Mouse (Mus musculus) liver, postnatal 0 days (tissue): Measurements from ENCODE around the gene Synm. TPM values are rescaled to one million over a fixed set of nuclear protein-coding genes. Genes with fewer than 3 reads are reported as not detected.

Source experiments
- ATAC-seq: fragments of 200-750 bp; cut with Nextera tagmentation; 2 replicates; pipeline ENCODE4 v1.8.0; 2017; ENCODE audit warnings: mild to moderate bottlenecking, moderate library complexity
- DNase-seq: peaks from one replicate; pipeline ENCODE4 v3.0.0-alpha.2; 2016
- H3K27ac ChIP-seq: fragments of 300-500 bp; sonication (generic); 2 replicates; pipeline ENCODE4 v1.5.1; 2014; ENCODE audit warnings: antibody characterized with exemption, moderate library complexity, mild to moderate bottlenecking, low read depth
- H3K27me3 ChIP-seq: fragments of 300-500 bp; sonication (generic); 2 replicates; pipeline ENCODE4 v1.6.1; 2014; ENCODE audit warnings: low read length, control low read depth, mixed read lengths; ENCODE audit not compliant: insufficient read depth
- H3K36me3 ChIP-seq: fragments of 300-500 bp; sonication (generic); replicated peaks from 2 replicates; pipeline ENCODE4 v1.6.1; 2014; ENCODE audit warnings: mild to moderate bottlenecking, control low read depth, low read length, moderate library complexity, mixed read lengths; ENCODE audit not compliant: insufficient read depth
- H3K4me1 ChIP-seq: fragments of 300-500 bp; sonication (generic); 2 replicates; pipeline ENCODE4 v1.6.1; 2014; ENCODE audit warnings: antibody characterized with exemption, mild to moderate bottlenecking, control low read depth; ENCODE audit not compliant: insufficient read depth
- H3K4me2 ChIP-seq: fragments of 300-500 bp; sonication (generic); 2 replicates; pipeline ENCODE4 v1.6.1; 2014; ENCODE audit warnings: low read depth, mild to moderate bottlenecking, low read length, moderate library complexity, mixed read lengths
- H3K4me3 ChIP-seq: fragments of 300-500 bp; sonication (generic); 2 replicates; pipeline ENCODE4 v1.5.1; 2014; ENCODE audit warnings: low read depth, low read length
- H3K9ac ChIP-seq: fragments of 300-500 bp; sonication (generic); replicated peaks from 2 replicates; pipeline ENCODE4 v1.6.1; 2014; ENCODE audit warnings: mild to moderate bottlenecking, moderate library complexity
- H3K9me3 ChIP-seq: fragments of 300-500 bp; sonication (generic); 2 replicates; pipeline ENCODE4 v1.6.1; 2016; ENCODE audit warnings: mild to moderate bottlenecking, control low read depth, low read length, mixed read lengths
- CTCF ChIP-seq: sonication (generic); IDR thresholded peaks from 2 replicates; pipeline ENCODE4 v1.5.1; 2016; ENCODE audit warnings: antibody characterized with exemption, low read depth
- EP300 ChIP-seq: IDR thresholded peaks from 2 replicates; pipeline ENCODE4 v1.6.1; 2016; ENCODE audit warnings: antibody characterized with exemption, low read depth, mild to moderate bottlenecking
- WGBS: fragments of 180-500 bp; shearing (Covaris S2); extraction: QIAGEN DNeasy Blood & Tissue Kit; methylation state at CpG from one replicate; pipeline ENCODE4 v1.1.7; 2014; ENCODE audit not compliant: insufficient replicate concordance; 5-methylcytosine and 5-hydroxymethylcytosine counted together
- polyA plus RNA-seq: library from polyadenylated mRNA; unstranded; fragments of >200 nt; fragmentation: Nextera tagmentation; extraction: Ambion mirVana; gene quantifications from 2 replicates; pipeline ENCODE4 v1.2.1, GENCODE M21; 2015

Synm gene
- polyA plus RNA-seq, 1 experiment from 2014 or later, result 0.09 TPM

DNA sequence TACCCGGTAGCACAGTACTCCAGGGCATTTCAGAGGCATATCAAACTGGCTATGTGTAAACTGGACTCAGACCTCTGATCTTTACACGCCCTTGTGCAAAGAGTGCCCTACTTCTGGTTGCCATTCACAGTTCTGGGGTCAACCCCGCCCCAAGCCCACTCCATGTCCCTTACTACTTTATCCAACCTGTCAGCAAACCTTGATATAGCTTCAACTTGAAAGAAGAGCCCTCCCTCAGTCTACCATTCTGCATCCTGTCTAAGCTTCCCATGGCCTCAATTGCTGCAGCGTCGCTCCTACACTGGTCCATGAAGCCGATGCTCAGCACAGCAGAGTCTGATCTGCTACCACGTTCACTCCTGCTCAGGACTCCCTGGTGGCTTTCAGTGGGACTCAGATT lies 4.2 kb downstream of the Synm start:
- no peaks in the 10 kb centered on the region for H3K36me3 ChIP-seq
- H3K27me3 ChIP-seq, result peaks cover 25% of the 10 kb centered on the region
- no peak overlapping the region for H3K27ac ChIP-seq
- H3K9ac ChIP-seq, result no peak overlapping the region
- H3K4me2 ChIP-seq, result no peak overlapping the region
- TF ChIP-seq EP300 (no peak), CTCF (no peak)
- ATAC-seq, result no peak
- WGBS, result 73% methylated on average over 7 of the region's 7 CpGs
- no peaks in the 10 kb centered on the region for H3K9me3 ChIP-seq
- no peak overlapping the region for H3K4me3 ChIP-seq
- peaks cover 8% of the 10 kb centered on the region for H3K4me1 ChIP-seq
- DNase-seq, result no peak

GRCm38 (mm10) chr7:67754606-67755005 lies 4.9 kb downstream of the Synm start:
- H3K9me3 ChIP-seq, result no peaks in the 10 kb centered on the region
- H3K4me3 ChIP-seq, result no peak overlapping the region
- H3K9ac ChIP-seq, result no peak overlapping the region
- 69% methylated on average over 11 of the region's 11 CpGs for WGBS
- H3K4me1 ChIP-seq, result peaks cover 8% of the 10 kb centered on the region
- peaks cover 22% of the 10 kb centered on the region for H3K27me3 ChIP-seq
- no peak overlapping the region for H3K4me2 ChIP-seq
- no peak for DNase-seq
- TF ChIP-seq EP300 (no peak), CTCF (no peak)
- H3K36me3 ChIP-seq, result no peaks in the 10 kb centered on the region
- no peak overlapping the region for H3K27ac ChIP-seq
- ATAC-seq, result no peak

DNA sequence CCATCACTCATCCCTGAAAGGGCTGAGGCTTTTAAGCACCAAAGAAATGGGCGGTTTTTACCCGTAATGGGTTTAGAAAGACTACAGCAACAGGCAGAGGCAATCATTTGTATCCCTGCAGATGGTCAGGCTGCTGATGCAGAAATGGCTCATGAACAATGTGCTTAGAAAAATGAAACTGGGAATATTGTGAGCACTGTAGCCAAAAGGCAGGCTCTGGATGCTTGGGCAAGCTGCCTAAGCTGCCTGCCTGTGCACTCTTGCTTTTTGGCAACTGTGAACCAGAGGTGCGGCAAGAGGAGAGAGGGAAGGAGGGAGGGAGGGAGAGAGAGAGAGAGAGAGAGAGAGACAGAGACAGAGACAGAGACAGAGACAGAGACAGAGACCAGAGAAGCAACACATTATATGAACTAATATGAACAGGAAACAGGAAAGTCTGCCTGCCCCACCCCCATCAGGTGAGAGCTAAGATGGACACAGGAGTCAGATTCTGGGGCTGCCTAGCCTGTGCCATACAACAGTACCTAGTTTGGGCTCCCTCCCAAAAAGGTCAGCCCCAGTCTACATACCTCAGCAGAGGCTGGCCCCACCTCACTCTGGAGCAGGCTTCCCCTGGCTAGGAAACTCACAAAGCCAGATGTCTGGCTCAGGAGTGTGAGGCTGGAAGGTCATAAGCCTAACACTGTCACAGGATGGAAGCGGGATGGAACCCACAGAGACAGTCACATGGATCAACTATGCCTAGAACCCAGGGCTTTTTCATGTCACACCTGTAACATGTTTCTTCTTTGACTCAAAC lies 9.9 kb downstream of the Synm start:
- Histone ChIP-seq H3K36me3 (no peaks in the 10 kb centered on the region), H3K4me2 (no peak overlapping the region), H3K4me3 (no peak overlapping the region), H3K27ac (no peak overlapping the region), H3K4me1 (no peaks in the 10 kb centered on the region), H3K9me3 (no peaks in the 10 kb centered on the region), H3K9ac (no peak overlapping the region), H3K27me3 (no peaks in the 10 kb centered on the region)
- DNase-seq (no peak), ATAC-seq (no peak)
- no peak for TF ChIP-seq CTCF
- no peak for TF ChIP-seq EP300
- 79% methylated on average over 4 of the region's 4 CpGs for WGBS

DNA sequence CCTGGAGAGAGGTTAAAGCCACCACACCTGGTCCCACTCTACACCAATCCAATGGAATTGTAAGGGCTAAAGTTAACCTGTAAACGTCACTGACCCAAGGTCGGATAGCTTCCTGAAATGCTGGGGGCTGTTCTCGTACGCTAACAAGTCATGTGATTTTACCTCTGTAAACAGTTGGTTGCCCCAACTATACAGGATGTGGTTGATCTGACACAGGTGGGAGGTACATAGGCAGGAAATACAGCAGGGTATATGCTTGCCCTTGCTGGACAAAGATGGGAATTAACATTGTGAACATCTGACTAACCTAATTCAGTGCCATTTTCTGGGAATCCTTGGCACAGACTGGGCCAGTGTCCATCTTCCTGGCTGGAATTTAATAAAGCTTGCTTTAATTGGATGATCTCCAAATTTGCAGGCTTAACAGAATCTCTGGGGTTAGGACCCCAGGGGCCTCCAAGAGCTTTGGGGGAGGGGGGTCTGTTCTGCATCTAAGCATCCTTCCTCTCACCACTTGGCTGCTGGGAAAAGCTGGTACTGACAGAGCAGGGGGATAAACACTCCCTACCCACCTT lies 11.7 kb downstream of the Synm start:
- DNase-seq, result no peak
- no peak for TF ChIP-seq EP300
- TF ChIP-seq CTCF, result no peak
- WGBS, result 64% methylated on average over 4 of the region's 4 CpGs

DNA sequence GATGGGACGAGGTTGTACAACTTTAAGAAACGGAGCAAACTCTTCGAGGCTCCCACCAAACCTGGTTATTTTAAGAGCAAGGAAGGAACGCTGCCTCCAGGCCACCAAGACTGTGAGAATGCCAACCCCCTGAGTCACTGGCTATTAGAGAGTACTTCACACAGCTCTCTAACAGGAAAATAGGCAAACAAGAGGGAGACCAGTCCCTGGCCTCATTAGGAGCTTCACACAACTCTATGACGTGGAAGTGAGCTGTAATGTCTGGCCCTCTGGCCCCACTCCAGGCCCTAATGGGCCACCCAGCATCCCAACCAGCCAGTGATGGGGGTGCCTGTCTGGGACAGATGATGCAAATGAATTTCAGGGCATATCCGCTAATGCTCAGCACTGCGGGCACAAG lies 17.8 kb downstream of the Synm start:
- ATAC-seq (no peak; the same call in 1 of the 2 replicates), DNase-seq (no peak)
- Histone ChIP-seq H3K27ac (no peak overlapping the region; the same call in 1 of the 2 replicates), H3K4me1 (no peaks in the 10 kb centered on the region), H3K4me2 (no peak overlapping the region), H3K36me3 (no peaks in the 10 kb centered on the region), H3K4me3 (no peak overlapping the region), H3K9me3 (no peaks in the 10 kb centered on the region), H3K9ac (no peak overlapping the region), H3K27me3 (no peaks in the 10 kb centered on the region)
- TF ChIP-seq EP300 (no peak), CTCF (no peak)
- 64% methylated on average over 7 of the region's 7 CpGs for WGBS

More for the DNA sequence above, 11.7 kb downstream of the Synm start:
- no peaks in the 10 kb centered on the region for H3K9me3 ChIP-seq
- no peak overlapping the region for H3K4me2 ChIP-seq
- H3K9ac ChIP-seq, result no peak overlapping the region
- H3K27me3 ChIP-seq, result no peaks in the 10 kb centered on the region
- no peak overlapping the region for H3K27ac ChIP-seq
- no peaks in the 10 kb centered on the region for H3K36me3 ChIP-seq
- no peak overlapping the region for H3K4me3 ChIP-seq
- no peaks in the 10 kb centered on the region for H3K4me1 ChIP-seq
- ATAC-seq, result no peak

GRCm38 (mm10) chr7:67740796-67741195 lies 18.7 kb downstream of the Synm start:
- H3K27ac ChIP-seq, result peak overlapping the region; percentile 39; the same call in 1 of the 2 replicates
- ATAC-seq (no peak), DNase-seq (no peak)
- no peak overlapping the region for H3K4me2 ChIP-seq
- H3K4me3 ChIP-seq, result no peak overlapping the region
- no peak overlapping the region for H3K9ac ChIP-seq
- no peaks in the 10 kb centered on the region for H3K4me1 ChIP-seq
- H3K36me3 ChIP-seq, result no peaks in the 10 kb centered on the region
- WGBS, result 80% methylated on average over 5 of the region's 5 CpGs
- TF ChIP-seq EP300, result no peak
- TF ChIP-seq CTCF, result no peak
- no peaks in the 10 kb centered on the region for H3K9me3 ChIP-seq
- H3K27me3 ChIP-seq, result no peaks in the 10 kb centered on the region
